Mouse (Mus musculus) adrenal gland, postnatal 36 days (tissue): Measurements from ENCODE around the gene Gba2. TPM values are rescaled to one million over a fixed set of nuclear protein-coding genes. Genes with fewer than 3 reads are reported as not detected.

Experiments used
- DNase-seq, 2 experiments: peaks; one replicate each; pipeline ENCODE4 v3.0.0; 2021; ENCODE audit warnings: mixed read lengths in 1 of 2
- total RNA-seq, 2 experiments: library from RNA; stranded (reverse); gene quantifications; 2 replicates each; pipeline ENCODE4 v1.2.3; 2021

The Gba2 gene
- total RNA-seq, 2 experiments from 2014 or later, result 11.0 to 11.5 TPM

- DNase-seq, result no peak
Observed at GRCm38 (mm10) chr4:43581381-43581780, 2.7 kb upstream of the Gba2 start.

- DNase-seq, result no peak
Observed at GRCm38 (mm10) chr4:43580721-43581120, 2.0 kb upstream of the Gba2 start.

GRCm38 (mm10) chr4:43579731-43580130 is 1.1 kb upstream of the Gba2 start:
- no peak for DNase-seq

- DNase-seq, result no peak
Observed at GRCm38 (mm10) chr4:43579256-43579655, 583 bp upstream of the Gba2 start.

GRCm38 (mm10) chr4:43577237-43577881 is 1.3 kb downstream of the Gba2 start:
- DNase-seq, result no peak

- DNase-seq, result no peak
Observed at GRCm38 (mm10) chr4:43575356-43575755, 3.3 kb downstream of the Gba2 start.

GRCm38 (mm10) chr4:43573561-43573960 is 5.1 kb downstream of the Gba2 start:
- DNase-seq, result no peak

GRCm38 (mm10) chr4:43571395-43572045 is 7.2 kb downstream of the Gba2 start:
- no peak for DNase-seq

GRCm38 (mm10) chr4:43567140-43567539 is 11.5 kb downstream of the Gba2 start:
- DNase-seq, result peak in 1 of 2 experiments; percentile 1

GRCm38 (mm10) chr4:43564231-43564630 is 14.4 kb downstream of the Gba2 start:
- DNase-seq, result no peak

GRCm38 (mm10) chr4:43563601-43563875 is 15.1 kb downstream of the Gba2 start:
- DNase-seq, result no peak

GRCm38 (mm10) chr4:43562769-43563600 is 15.7 kb downstream of the Gba2 start:
- no peak for DNase-seq

GRCm38 (mm10) chr4:43561997-43562768 is 16.5 kb downstream of the Gba2 start, which contains the start of the genes Creb3 and Tln1:
TSS of gene Creb3 (plus strand) at chr4:43562332.
TSS of gene Tln1 (minus strand) at chr4:43562691.
- peak; percentile 95 for DNase-seq

GRCm38 (mm10) chr4:43561436-43561996 is 17.2 kb downstream of the Gba2 start:
- DNase-seq, result no peak

GRCm38 (mm10) chr4:43560976-43561375 is 17.7 kb downstream of the Gba2 start:
- DNase-seq, result no peak

GRCm38 (mm10) chr4:43560243-43560611 is 18.4 kb downstream of the Gba2 start:
- DNase-seq, result peak; percentile 71 to 73

- no peak for DNase-seq
Observed at GRCm38 (mm10) chr4:43559519-43560242, 19.0 kb downstream of the Gba2 start.

- DNase-seq, result peak; percentile 88 to 92
Observed at GRCm38 (mm10) chr4:43558631-43559356, 19.9 kb downstream of the Gba2 start.

GRCm38 (mm10) chr4:43558028-43558630 is 20.5 kb downstream of the Gba2 start:
- no peak for DNase-seq

- DNase-seq, result no peak
Observed at GRCm38 (mm10) chr4:43555926-43556325, 22.7 kb downstream of the Gba2 start.
